ENCODE assay signal across 8 mouse cellular contexts in genomic region chr17:84181502-84182310, GRCm38 (mm10). TPM values are rescaled to one million over a fixed set of nuclear protein-coding genes. Genes with fewer than 3 reads are reported as not detected.
DNase-seq lines count a peak whose midpoint lies in the region; ATAC-seq and TF ChIP-seq lines count a peak whose summit lies in the region.

No protein-coding gene starts in this region.

- peak overlapping the region; percentile 86 for H3K27ac ChIP-seq in kidney, adult 2 months (ENCODE audit: insufficient read depth, low read depth, low read length)
- H3K27ac ChIP-seq in lung, embryonic 16.5 days (ENCODE audit: low read length): peak overlapping the region; percentile 87
- H3K27ac ChIP-seq in small intestine, adult 2 months (ENCODE audit: insufficient read depth, low read depth, low read length): peak overlapping the region; percentile 92

- no peak overlapping the region; the same call in 1 of the 2 replicates for H3K4me3 ChIP-seq in kidney, adult 2 months (ENCODE audit: insufficient read depth, low read depth, low read length)
- no peak overlapping the region for H3K4me3 ChIP-seq in lung, embryonic 16.5 days (ENCODE audit: low read length)
- peak overlapping the region; percentile 51 for H3K4me3 ChIP-seq in small intestine, adult 2 months (ENCODE audit: low read depth, low read length)

- WGBS in kidney, adult 2 months: 59% methylated on average over 18 of the region's 18 CpGs
- 60% methylated on average over 18 of the region's 18 CpGs for WGBS in lung, embryonic 16.5 days
- WGBS in small intestine, adult 2 months: 13% methylated on average over 18 of the region's 18 CpGs

- DNase-seq in layer of hippocampus, postnatal 14 days (ENCODE audit: low spot score in 2 of 2): peak; percentile 34 to 44
- no peak for DNase-seq in layer of hippocampus, adult 8-10 months (ENCODE audit: low spot score in 2 of 2)
- DNase-seq in adrenal gland, postnatal 36 days: peak; percentile 43 to 64
- DNase-seq in heart, adult 9 months (ENCODE audit: low spot score in 2 of 2): peak; percentile 71 to 73
- peak; percentile 80 for DNase-seq in kidney, adult 2 months
- no peak for DNase-seq in cerebellum, postnatal 36 days

- peaks cover 17% of the 10 kb centered on the region for H3K36me3 ChIP-seq in kidney, adult 2 months (ENCODE audit: control insufficient read depth, insufficient read depth, low read length)
- H3K36me3 ChIP-seq in lung, embryonic 16.5 days (ENCODE audit: control insufficient read depth, insufficient read depth, low read length): peaks cover 3% of the 10 kb centered on the region; the same call in 1 of the 2 replicates
- peaks cover 21% of the 10 kb centered on the region for H3K36me3 ChIP-seq in small intestine, adult 2 months (ENCODE audit: control insufficient read depth, insufficient read depth, low read length)

- H3K4me2 ChIP-seq in lung, embryonic 16.5 days (ENCODE audit: low read depth, low read length): peak overlapping the region; percentile 1

- H3K9ac ChIP-seq in lung, embryonic 16.5 days (ENCODE audit: low read length): peak overlapping the region; percentile 21; the same call in 1 of the 2 replicates

- no peaks in the 10 kb centered on the region for H3K9me3 ChIP-seq in lung, embryonic 16.5 days (ENCODE audit: control insufficient read depth, low read length)

- TF ChIP-seq POLR2A in kidney, adult 2 months (IDR thresholded peaks at IDR 0.05; ENCODE audit: low read depth, low read length): no peak
- 0 out of 2 replicates have a peak, but pooled peaks have one; percentile 6 for TF ChIP-seq POLR2A in small intestine, adult 2 months (IDR thresholded peaks at IDR 0.05; ENCODE audit: low read depth, low read length)

- no peaks in the 10 kb centered on the region for H3K27me3 ChIP-seq in kidney, adult 2 months (replicated peaks; ENCODE audit: control insufficient read depth, insufficient read depth, low read length)
- no peaks in the 10 kb centered on the region for H3K27me3 ChIP-seq in lung, embryonic 16.5 days (ENCODE audit: control insufficient read depth, insufficient read depth, low read depth, low read length)
- no peaks in the 10 kb centered on the region for H3K27me3 ChIP-seq in small intestine, adult 2 months (ENCODE audit: control insufficient read depth, insufficient read depth, low read length)

- no peak for TF ChIP-seq CTCF in kidney, adult 2 months (conservative IDR thresholded peaks at IDR 0.05; ENCODE audit: insufficient read depth, insufficient read length, low read depth, low read length)
- 0 out of 2 replicates have a peak, but pooled peaks have one; percentile 12 for TF ChIP-seq CTCF in small intestine, adult 2 months (IDR thresholded peaks at IDR 0.05; ENCODE audit: extremely low read depth, insufficient read length, insufficient replicate concordance, low read depth, low read length)

- H3K4me1 ChIP-seq in kidney, adult 2 months (ENCODE audit: control insufficient read depth, insufficient read depth, low read length): peaks cover 27% of the 10 kb centered on the region
- H3K4me1 ChIP-seq in lung, embryonic 16.5 days (replicated peaks; ENCODE audit: control insufficient read depth, insufficient read depth, low read length): peaks cover 40% of the 10 kb centered on the region
- peaks cover 23% of the 10 kb centered on the region for H3K4me1 ChIP-seq in small intestine, adult 2 months (ENCODE audit: control insufficient read depth, insufficient read depth, insufficient read length, low read length)

- ATAC-seq in lung, embryonic 16.5 days (ENCODE audit: low read depth): no peak

RNA-seq across cellular contexts. Expression of gene Zfp36l2, which starts 6.0 kb away (rescaled TPM):
- 10 to 100 TPM; 22.7 to 29.5 TPM for total RNA-seq in layer of hippocampus, postnatal 14 days (2021)
- total RNA-seq in layer of hippocampus, adult 8-10 months (2022): 10 to 100 TPM; 23.9 to 30.9 (median 29.5) TPM
- 10 to 100 TPM; 71.6 to 77.9 TPM for total RNA-seq in adrenal gland, postnatal 36 days (2021)
- polyA plus RNA-seq in kidney, adult 2 months (2012; rRNA removed): 34.3 and 45.8 TPM in 2 replicates
- polyA plus RNA-seq in lung, embryonic 16.5 days (2015; fragmentation: Nextera tagmentation; extraction: Ambion mirVana): 10.1 and 11.2 TPM in 2 replicates
- polyA plus RNA-seq in small intestine, adult 2 months (2012; rRNA removed): 124 and 220 TPM in 2 replicates

Comparison
In these comparisons a context has a peak if more than half of its experiments do, and no peak if none do; other contexts are left out.
1. DNase-seq: peak in layer of hippocampus, postnatal 14 days (2 of 2), adrenal gland, postnatal 36 days (2 of 2), heart, adult 9 months (2 of 2) and kidney, adult 2 months (single experiment); none in layer of hippocampus, adult 8-10 months (0 of 2) and cerebellum, postnatal 36 days (0 of 2).
2. Peak in every context shown above with its lines, with median percentiles within 50 percentile points of each other: H3K27ac ChIP-seq.